Mouse (Mus musculus): ENCODE results near the gene Cxcl9. TPM values are rescaled to one million over a fixed set of nuclear protein-coding genes. Genes with fewer than 3 reads are reported as not detected.

The Cxcl9 gene
- total RNA-seq, 1 experiment from 2014 or later: 1.0 TPM

DNA sequence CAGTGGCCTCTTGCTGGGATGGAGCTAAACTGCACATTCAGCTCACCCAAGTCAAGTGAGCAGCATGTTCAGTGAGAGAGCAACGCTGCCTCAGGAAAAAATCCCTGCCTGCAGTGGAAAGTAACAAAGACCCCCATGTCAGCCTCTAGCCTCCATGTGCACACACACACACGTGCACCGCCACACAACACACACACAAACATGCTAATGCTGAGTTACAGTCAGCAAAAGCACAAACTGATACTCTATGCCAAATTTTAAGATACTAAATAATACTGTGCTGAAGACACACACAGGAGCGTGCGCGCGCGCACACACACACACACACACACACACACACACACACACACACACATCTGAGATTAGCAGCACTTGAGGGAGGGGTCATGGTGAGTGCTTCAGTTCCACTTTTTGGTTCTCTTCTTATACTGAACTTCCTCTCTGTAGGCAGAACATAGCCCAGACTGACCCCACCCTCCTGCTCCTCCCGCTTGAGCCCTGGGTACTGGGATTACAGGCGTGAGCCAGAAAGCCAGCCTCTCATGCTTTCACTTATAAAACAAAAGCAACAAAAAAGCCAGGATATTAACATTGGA, 48.8 kb downstream of the Cxcl9 start:
- DNase-seq: no peak

DNA sequence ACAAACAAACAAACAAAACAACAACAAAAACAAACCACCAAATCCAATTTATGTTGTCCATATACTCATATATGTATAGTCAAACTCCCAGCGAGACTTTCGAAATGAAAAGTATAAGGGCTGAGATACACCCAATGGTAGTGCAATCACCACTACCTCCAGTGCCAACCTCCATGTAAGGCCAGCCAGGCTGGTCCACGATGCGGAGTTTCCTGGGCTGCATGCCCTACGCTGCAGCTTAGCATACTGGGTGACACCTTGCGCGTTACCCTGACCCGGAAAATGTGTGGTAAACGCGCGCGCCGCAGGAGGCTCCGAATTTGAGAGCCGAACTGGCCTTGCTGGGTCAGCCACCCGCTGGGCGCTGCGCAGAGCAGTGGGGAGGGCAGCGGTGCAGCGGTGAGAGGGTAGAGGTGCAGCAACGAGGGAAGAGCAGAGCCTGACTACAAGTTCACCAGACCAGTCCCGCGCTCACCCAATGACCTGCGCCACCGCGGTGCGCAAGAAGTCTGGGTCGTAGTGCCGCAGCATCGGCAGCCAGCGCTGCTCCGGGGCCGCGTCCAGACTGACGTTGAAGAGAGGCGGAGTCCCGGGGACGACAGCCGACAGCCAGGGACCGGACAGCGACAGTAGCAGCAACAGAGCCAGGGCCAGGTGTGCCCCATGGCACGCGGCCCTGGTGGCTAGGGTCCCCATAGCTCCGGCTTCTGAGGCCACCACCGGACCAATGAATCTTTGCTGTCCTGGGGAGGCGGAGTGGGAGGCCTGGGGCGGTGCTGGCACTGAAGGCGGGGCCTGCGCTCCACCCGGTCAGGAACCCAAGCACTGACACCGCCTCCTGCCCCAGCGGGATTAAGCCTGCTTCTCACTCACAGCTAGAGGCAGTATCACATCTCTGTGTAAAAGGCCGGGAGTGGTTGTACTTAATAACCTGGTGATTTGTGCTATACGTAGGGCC, 50.2 kb downstream of the Cxcl9 start, which contains the start of gene Naaa:
Naaa (minus strand) TSS at position 734 of the 958 bp plus-strand sequence.
- peak; percentile 94 for DNase-seq

Other genes starting within 250 kb of the Cxcl9 start
- gene G3bp2, start 244.4 kb downstream of the Cxcl9 start, total RNA-seq (2021): 105 and 123 TPM in 2 replicates
- 72.1 and 77.0 TPM in 2 replicates for gene Uso1, start 190.1 kb downstream of the Cxcl9 start, total RNA-seq (2021)
- 1.1 TPM in 1 of 2 replicates, not detected in the other for gene U90926, start 112.7 kb downstream of the Cxcl9 start, total RNA-seq (2021)
- 0.22 TPM in 1 of 2 replicates, not detected in the other for gene Ppef2, start 71.8 kb downstream of the Cxcl9 start, total RNA-seq (2021)
- 19.6 and 26.8 TPM in 2 replicates for gene Naaa, start 49.9 kb downstream of the Cxcl9 start, total RNA-seq (2021)
- gene Sdad1, start 17.6 kb downstream of the Cxcl9 start, total RNA-seq (2021): 30.5 and 42.2 TPM in 2 replicates
- gene Art3, start 3.7 kb upstream of the Cxcl9 start, total RNA-seq (2021): 91.5 and 131 TPM in 2 replicates
- 0.52 and 3.2 TPM in 2 replicates for gene Cxcl10, start 20.8 kb upstream of the Cxcl9 start, total RNA-seq (2021)
- gene Nup54, start 107.1 kb upstream of the Cxcl9 start, total RNA-seq (2021): 37.2 and 42.1 TPM in 2 replicates
- 67.4 and 73.7 TPM in 2 replicates for gene Scarb2, start 178.8 kb upstream of the Cxcl9 start, total RNA-seq (2021)
- not detected in 2 replicates for gene Fam47e, start 227.0 kb upstream of the Cxcl9 start, total RNA-seq (2021)